Mouse (Mus musculus) small intestine, adult 2 months (tissue): ENCODE measurements around the gene Tmcc3.
A peak's percentile ranks its signal among the peaks of the same experiment; 100 is the strongest.

Experiments
- CTCF ChIP-seq: fragments of 200-500 bp; IDR thresholded peaks from 2 replicates; pipeline ENCODE4 v1.5.1; 2012; ENCODE audit warnings: low read depth, mild to moderate bottlenecking, control low read depth, inconsistent platforms, low read length, moderate library complexity, mixed read lengths; ENCODE audit not compliant: insufficient replicate concordance, insufficient read length; ENCODE audit errors: extremely low read depth
- POLR2A ChIP-seq: fragments of 200-500 bp; IDR thresholded peaks from 2 replicates; pipeline ENCODE4 v1.6.1; 2012; ENCODE audit warnings: low read depth, mild to moderate bottlenecking, control low read depth, inconsistent platforms, low read length, moderate library complexity

DNA sequence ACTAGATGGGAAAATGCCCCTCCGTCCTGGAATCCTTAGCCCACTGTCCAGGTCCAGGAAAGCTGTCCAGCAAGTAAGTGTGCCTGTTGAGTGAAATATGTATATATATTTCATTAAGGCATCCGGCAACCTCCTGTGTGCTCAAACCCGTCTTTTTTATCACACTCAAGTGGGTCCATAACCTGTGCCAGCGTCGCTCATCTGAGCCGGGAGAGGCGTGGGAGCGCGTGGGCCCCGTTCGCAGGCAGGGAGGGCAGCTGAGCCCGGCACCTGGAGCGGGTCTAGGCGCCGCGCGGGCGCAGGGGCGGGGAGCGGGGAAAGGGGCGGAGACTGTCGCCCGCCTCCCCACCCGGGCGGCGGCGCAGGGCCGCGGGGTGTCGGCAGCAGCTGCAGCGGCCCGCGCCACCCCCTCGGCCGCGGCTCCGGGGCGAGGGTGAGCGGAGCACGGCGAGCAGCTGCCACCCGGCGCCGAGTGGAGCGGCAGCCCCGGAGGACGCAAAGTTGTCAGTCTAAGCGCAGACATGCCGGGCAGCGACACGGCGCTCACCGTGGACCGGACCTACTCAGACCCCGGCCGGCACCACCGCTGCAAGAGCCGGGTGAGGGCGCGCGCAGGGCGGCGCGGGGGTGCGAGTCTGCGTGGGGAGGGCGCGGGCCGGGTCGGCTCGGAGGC lies 202.9 kb downstream of the Tmcc3 start:
- TF ChIP-seq CTCF (no peak), POLR2A (peak; percentile 47; the same call in 1 of the 2 replicates)
